Mouse (Mus musculus) forebrain, embryonic 12.5 days (tissue): ENCODE results near the gene Gse1. TPM values are rescaled to one million over a fixed set of nuclear protein-coding genes. Genes with fewer than 3 reads are reported as not detected.
A peak's percentile ranks its signal among the peaks of the same experiment; 100 is the strongest.

Experiments
- ATAC-seq: fragments of 200-750 bp; cut with Nextera tagmentation; 2 replicates; pipeline ENCODE4 v1.8.0; 2017; ENCODE audit warnings: moderate TSS enrichment; ENCODE audit not compliant: low FRiP score
- H3K27ac ChIP-seq: fragments of 300-500 bp; sonication (generic); 2 replicates; pipeline ENCODE4 v1.5.1; 2016; ENCODE audit warnings: mild to moderate bottlenecking
- H3K27me3 ChIP-seq: fragments of 300-500 bp; sonication (generic); 2 replicates; pipeline ENCODE4 v1.6.1; 2016; ENCODE audit warnings: mild to moderate bottlenecking
- H3K36me3 ChIP-seq: fragments of 300-500 bp; sonication (generic); replicated peaks from 2 replicates; pipeline ENCODE4 v1.6.1; 2016; ENCODE audit warnings: mild to moderate bottlenecking
- H3K4me1 ChIP-seq: fragments of 300-500 bp; sonication (generic); 2 replicates; pipeline ENCODE4 v1.6.1; 2016
- H3K4me2 ChIP-seq: fragments of 300-500 bp; sonication (generic); 2 replicates; pipeline ENCODE4 v1.6.1; 2016; ENCODE audit warnings: mild to moderate bottlenecking, moderate library complexity
- H3K4me3 ChIP-seq: fragments of 300-500 bp; sonication (generic); replicated peaks from 2 replicates; pipeline ENCODE4 v1.5.1; 2016; ENCODE audit warnings: mild to moderate bottlenecking
- H3K9ac ChIP-seq: fragments of 300-500 bp; sonication (generic); 2 replicates; pipeline ENCODE4 v1.6.1; 2016; ENCODE audit warnings: mild to moderate bottlenecking
- H3K9me3 ChIP-seq: fragments of 300-500 bp; sonication (generic); 2 replicates; pipeline ENCODE4 v1.6.1; 2016
- WGBS: fragments of 180-500 bp; shearing (Covaris S2); methylation state at CpG from one replicate; pipeline ENCODE4 v1.1.7; 2016; 5-methylcytosine and 5-hydroxymethylcytosine counted together
- polyA plus RNA-seq: library from polyadenylated mRNA; unstranded; fragments of >200 nt; fragmentation: Nextera tagmentation; extraction: Ambion mirVana; gene quantifications from 2 replicates; pipeline ENCODE4 v1.2.1, GENCODE M21; 2016

Gene Gse1
- polyA plus RNA-seq, 1 experiment from 2014 or later = 20.4 TPM

GRCm38 (mm10) chr8:120610824-120611223 lies 382.6 kb downstream of the Gse1 start:
- Histone ChIP-seq H3K4me2 (no peak overlapping the region), H3K9me3 (no peaks in the 10 kb centered on the region), H3K4me1 (peaks cover 5% of the 10 kb centered on the region; the same call in 1 of the 2 replicates), H3K27me3 (0 out of 2 replicates have a peak, but pooled peaks cover 14% of the 10 kb centered on the region), H3K36me3 (no peaks in the 10 kb centered on the region), H3K9ac (no peak overlapping the region), H3K27ac (no peak overlapping the region), H3K4me3 (no peak overlapping the region)
- 88% methylated on average over 6 of the region's 6 CpGs for WGBS
- ATAC-seq = no peak

GRCm38 (mm10) chr8:120614491-120614890 lies 386.2 kb downstream of the Gse1 start:
- ATAC-seq = no peak
- H3K27ac ChIP-seq = no peak overlapping the region
- no peak overlapping the region for H3K4me2 ChIP-seq
- peaks cover 27% of the 10 kb centered on the region for H3K4me1 ChIP-seq
- no peaks in the 10 kb centered on the region for H3K36me3 ChIP-seq
- WGBS = 90% methylated on average over 3 of the region's 3 CpGs
- no peak overlapping the region for H3K9ac ChIP-seq
- H3K9me3 ChIP-seq = no peaks in the 10 kb centered on the region
- H3K27me3 ChIP-seq = peaks cover 17% of the 10 kb centered on the region; the same call in 1 of the 2 replicates
- no peak overlapping the region for H3K4me3 ChIP-seq

DNA sequence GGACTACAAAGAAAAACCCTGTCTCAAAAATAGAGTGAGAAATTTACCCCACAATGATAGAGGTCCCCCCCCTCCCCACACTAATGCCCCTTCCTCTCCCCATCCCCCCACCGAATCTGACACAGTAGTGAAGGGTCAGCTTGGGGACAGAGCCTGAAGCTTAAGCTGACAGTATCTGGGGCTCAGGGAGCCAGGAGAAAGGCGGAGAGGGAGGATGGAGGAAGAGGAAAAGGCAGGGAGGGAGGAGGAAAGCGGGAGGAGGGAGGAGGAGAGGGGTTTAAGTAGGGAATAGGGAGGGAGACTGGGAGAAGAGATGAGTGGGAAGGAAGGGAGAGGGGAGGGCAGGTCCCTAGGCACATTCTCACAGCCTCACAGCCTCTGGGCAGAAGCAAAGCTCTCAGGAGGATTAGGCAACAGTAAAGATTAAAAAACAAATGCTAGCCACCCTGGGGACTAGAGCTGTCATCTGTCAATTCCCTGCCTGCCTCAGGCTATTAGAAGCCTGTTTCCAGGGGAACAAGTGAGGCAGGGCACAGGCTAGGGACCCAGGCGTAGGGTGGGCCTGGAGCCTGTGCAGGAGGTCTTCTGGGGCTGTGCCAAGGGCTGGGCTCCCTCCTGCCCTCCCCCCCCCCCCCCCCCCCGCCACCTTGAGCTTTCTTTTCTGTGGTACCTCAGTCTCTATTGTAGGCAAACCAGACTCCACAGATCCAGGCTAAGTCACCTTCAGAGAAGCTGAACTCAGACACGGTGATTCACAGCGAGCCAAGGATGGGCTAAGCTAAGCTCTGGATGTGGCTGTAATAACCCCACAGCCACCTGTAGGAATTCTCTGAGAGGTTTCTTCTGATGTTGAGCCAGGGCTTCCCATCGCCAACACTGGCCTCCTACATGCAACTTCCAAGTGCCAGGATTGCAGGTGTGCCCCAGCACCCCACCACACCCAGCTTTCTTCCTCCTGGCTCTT lies 388.7 kb downstream of the Gse1 start:
- H3K27ac ChIP-seq = peak overlapping the region; percentile 78
- no peak overlapping the region for H3K4me2 ChIP-seq
- H3K4me3 ChIP-seq = no peak overlapping the region
- peak overlapping the region; percentile 18 for H3K9ac ChIP-seq
- ATAC-seq = peak; percentile 61
- peaks cover 38% of the 10 kb centered on the region for H3K4me1 ChIP-seq
- H3K9me3 ChIP-seq = no peaks in the 10 kb centered on the region
- H3K36me3 ChIP-seq = no peaks in the 10 kb centered on the region
- 18% methylated on average over 7 of the region's 8 CpGs for WGBS
- H3K27me3 ChIP-seq = peaks cover 9% of the 10 kb centered on the region; the same call in 1 of the 2 replicates

- Histone ChIP-seq H3K4me1 (peaks cover 41% of the 10 kb centered on the region), H3K9ac (peak overlapping the region; percentile 36; the same call in 1 of the 2 replicates), H3K27me3 (peaks cover 9% of the 10 kb centered on the region; the same call in 1 of the 2 replicates), H3K36me3 (no peaks in the 10 kb centered on the region), H3K4me2 (peak overlapping the region; percentile 27), H3K4me3 (no peak overlapping the region), H3K9me3 (no peaks in the 10 kb centered on the region), H3K27ac (peak overlapping the region; percentile 61; the same call in 1 of the 2 replicates)
- peak; percentile 24; the same call in 1 of the 2 replicates for ATAC-seq
- 0% methylated on average over 6 of the region's 6 CpGs for WGBS
Observed at GRCm38 (mm10) chr8:120618110-120618509, 389.9 kb downstream of the Gse1 start.

DNA sequence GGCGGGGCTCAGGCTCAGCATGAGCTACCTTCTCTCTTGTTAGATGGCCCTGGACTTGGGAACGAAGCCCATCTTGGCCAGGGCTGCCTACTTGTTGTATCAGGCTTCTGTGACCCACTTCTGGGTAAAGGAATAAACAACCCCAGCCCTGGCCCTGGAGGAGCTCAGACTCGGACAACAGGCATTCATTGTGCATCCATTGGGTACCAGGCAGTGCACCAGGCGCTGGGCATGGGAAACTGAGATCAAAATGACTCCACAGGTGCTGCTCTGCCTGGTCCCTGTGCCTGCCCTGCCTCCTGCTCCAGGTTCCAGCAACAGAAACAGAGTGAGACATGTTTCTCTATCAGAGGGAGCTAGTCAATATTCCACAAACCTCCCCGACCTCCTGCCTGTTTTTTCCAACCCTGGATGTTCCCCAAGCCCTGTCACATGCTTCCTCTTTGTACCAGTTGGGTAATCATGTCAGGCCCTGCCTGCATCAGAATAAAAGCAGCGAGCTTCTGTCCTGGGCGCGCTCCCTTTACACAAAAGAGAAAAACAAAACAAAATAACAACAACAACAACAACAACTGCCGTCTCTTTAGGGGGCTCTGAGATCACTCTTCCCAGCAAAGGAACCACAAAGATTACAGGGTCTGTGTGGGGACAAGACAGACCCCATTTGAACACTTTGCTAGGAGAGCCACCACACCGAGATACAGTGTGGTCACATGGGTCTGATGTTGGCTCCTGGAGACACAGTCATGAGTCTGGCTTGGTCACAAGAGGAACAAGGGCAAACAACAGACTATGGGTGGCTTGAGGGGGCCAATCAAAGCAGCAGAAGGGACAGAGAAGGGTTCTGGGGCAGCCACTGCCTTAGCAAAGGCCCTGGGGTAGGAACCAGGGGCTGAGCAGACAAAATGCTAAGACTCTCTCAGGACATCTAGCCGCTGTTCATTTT lies 391.3 kb downstream of the Gse1 start:
- peaks cover 3% of the 10 kb centered on the region; the same call in 1 of the 2 replicates for H3K27me3 ChIP-seq
- WGBS = 70% methylated on average over 11 of the region's 11 CpGs
- no peak overlapping the region for H3K27ac ChIP-seq
- H3K4me2 ChIP-seq = no peak overlapping the region
- peaks cover 41% of the 10 kb centered on the region for H3K4me1 ChIP-seq
- no peak overlapping the region for H3K4me3 ChIP-seq
- H3K9me3 ChIP-seq = no peaks in the 10 kb centered on the region
- H3K9ac ChIP-seq = no peak overlapping the region
- H3K36me3 ChIP-seq = no peaks in the 10 kb centered on the region
- ATAC-seq = no peak

GRCm38 (mm10) chr8:120620441-120620840 lies 392.2 kb downstream of the Gse1 start:
- Histone ChIP-seq H3K4me3 (no peak overlapping the region), H3K9ac (no peak overlapping the region), H3K27ac (no peak overlapping the region), H3K36me3 (no peaks in the 10 kb centered on the region), H3K4me1 (peaks cover 41% of the 10 kb centered on the region), H3K27me3 (peaks cover 3% of the 10 kb centered on the region; the same call in 1 of the 2 replicates), H3K9me3 (no peaks in the 10 kb centered on the region), H3K4me2 (no peak overlapping the region)
- no peak for ATAC-seq
- WGBS = 46% methylated on average over 7 of the region's 7 CpGs

- Histone ChIP-seq H3K27me3 (peaks cover 3% of the 10 kb centered on the region; the same call in 1 of the 2 replicates), H3K9me3 (no peaks in the 10 kb centered on the region), H3K4me2 (no peak overlapping the region), H3K9ac (no peak overlapping the region), H3K4me1 (peaks cover 25% of the 10 kb centered on the region), H3K36me3 (no peaks in the 10 kb centered on the region), H3K4me3 (no peak overlapping the region), H3K27ac (0 out of 2 replicates have a peak overlapping the region, but pooled peaks have one; percentile 9)
- 72% methylated on average over 14 of the region's 14 CpGs for WGBS
- no peak for ATAC-seq
Observed at GRCm38 (mm10) chr8:120622161-120622560, 393.9 kb downstream of the Gse1 start.

DNA sequence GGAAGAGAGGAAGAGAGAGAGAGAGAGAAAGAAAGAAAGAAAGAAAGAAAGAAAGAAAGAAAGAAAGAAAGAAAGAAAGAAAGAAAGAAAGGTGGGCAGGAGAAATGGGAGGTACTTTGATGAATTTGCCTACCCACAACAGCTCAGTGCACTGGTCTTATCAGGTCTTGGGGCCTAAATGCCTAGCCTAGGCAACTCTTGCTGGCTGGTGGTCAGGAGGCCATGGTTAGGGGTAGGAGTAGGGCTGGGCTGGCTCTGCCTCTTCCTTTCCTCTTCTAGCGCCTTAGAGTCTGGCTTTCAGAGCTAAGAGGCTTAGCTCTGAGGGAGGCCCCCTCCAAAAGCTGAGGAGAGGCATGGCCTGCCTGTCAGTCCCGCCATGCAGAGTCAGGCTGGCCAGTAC lies 395.4 kb downstream of the Gse1 start:
- no peak for ATAC-seq
- Histone ChIP-seq H3K4me1 (peaks cover 13% of the 10 kb centered on the region), H3K27me3 (peaks cover 3% of the 10 kb centered on the region; the same call in 1 of the 2 replicates), H3K4me3 (no peak overlapping the region), H3K9me3 (no peaks in the 10 kb centered on the region), H3K9ac (no peak overlapping the region), H3K4me2 (no peak overlapping the region), H3K36me3 (no peaks in the 10 kb centered on the region), H3K27ac (no peak overlapping the region)
- 8% methylated on average over 2 of the region's 2 CpGs for WGBS

- Histone ChIP-seq H3K27me3 (peaks cover 9% of the 10 kb centered on the region; the same call in 1 of the 2 replicates), H3K4me3 (no peak overlapping the region), H3K36me3 (no peaks in the 10 kb centered on the region), H3K4me2 (no peak overlapping the region), H3K9me3 (no peaks in the 10 kb centered on the region), H3K4me1 (peaks cover 6% of the 10 kb centered on the region), H3K27ac (no peak overlapping the region), H3K9ac (no peak overlapping the region)
- WGBS = 59% methylated on average over 11 of the region's 11 CpGs
- ATAC-seq = no peak
Observed at GRCm38 (mm10) chr8:120626461-120626860, 398.2 kb downstream of the Gse1 start.

DNA sequence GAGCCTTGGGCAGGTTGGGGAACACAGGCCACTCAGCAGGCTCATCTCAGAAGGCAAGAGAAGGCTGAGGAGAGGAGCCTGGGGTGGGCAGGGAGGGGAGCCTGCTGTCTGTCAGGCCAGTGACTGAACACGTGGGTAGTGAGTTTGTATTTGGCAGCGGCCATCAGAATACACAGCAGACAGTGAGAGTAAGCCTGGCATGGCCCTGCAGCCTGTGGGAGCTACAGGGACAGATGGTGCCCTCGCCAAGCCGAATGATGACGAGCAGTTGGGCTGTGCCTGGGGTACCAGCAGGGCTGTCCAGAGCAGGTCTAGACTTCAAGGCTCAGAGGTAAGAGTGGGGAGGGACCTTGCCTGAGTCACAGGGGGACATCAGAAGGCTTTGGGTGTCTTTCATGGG lies 399.0 kb downstream of the Gse1 start:
- Histone ChIP-seq H3K9ac (no peak overlapping the region), H3K4me2 (no peak overlapping the region), H3K27me3 (peaks cover 12% of the 10 kb centered on the region; the same call in 1 of the 2 replicates), H3K4me3 (no peak overlapping the region), H3K9me3 (no peaks in the 10 kb centered on the region), H3K4me1 (no peaks in the 10 kb centered on the region), H3K36me3 (no peaks in the 10 kb centered on the region), H3K27ac (no peak overlapping the region)
- WGBS = 81% methylated on average over 5 of the region's 5 CpGs
- ATAC-seq = no peak

- peaks cover 39% of the 10 kb centered on the region for H3K27me3 ChIP-seq
- ATAC-seq = no peak
- H3K9ac ChIP-seq = no peak overlapping the region; the same call in 1 of the 2 replicates
- H3K9me3 ChIP-seq = no peaks in the 10 kb centered on the region
- no peaks in the 10 kb centered on the region for H3K36me3 ChIP-seq
- H3K4me2 ChIP-seq = no peak overlapping the region
- H3K4me3 ChIP-seq = no peak overlapping the region
- peaks cover 19% of the 10 kb centered on the region for H3K4me1 ChIP-seq
- WGBS = 43% methylated on average over 5 of the region's 5 CpGs
- no peak overlapping the region for H3K27ac ChIP-seq
Observed at GRCm38 (mm10) chr8:120630031-120630430, 401.8 kb downstream of the Gse1 start.

- WGBS = 63% methylated on average over 6 of the region's 6 CpGs
- H3K27ac ChIP-seq = no peak overlapping the region
- peaks cover 19% of the 10 kb centered on the region for H3K4me1 ChIP-seq
- H3K36me3 ChIP-seq = no peaks in the 10 kb centered on the region
- H3K9me3 ChIP-seq = no peaks in the 10 kb centered on the region
- no peak for ATAC-seq
- no peak overlapping the region for H3K4me3 ChIP-seq
- peaks cover 47% of the 10 kb centered on the region for H3K27me3 ChIP-seq
- no peak overlapping the region for H3K4me2 ChIP-seq
- H3K9ac ChIP-seq = no peak overlapping the region
Observed at GRCm38 (mm10) chr8:120630848-120631247, 402.6 kb downstream of the Gse1 start.
